Mouse (Mus musculus) CH12.LX (cell line): Measurements from ENCODE around the gene 2310061N02Rik. TPM values are rescaled to one million over a fixed set of nuclear protein-coding genes. Genes with fewer than 3 reads are reported as not detected.

Experiments used
- DNase-seq: peaks from one replicate; pipeline ENCODE4 v3.0.0-alpha.2; 2013; ENCODE audit errors: extremely low read depth
- H3K27ac ChIP-seq: 2 replicates; pipeline ENCODE4 v1.5.1; 2012; ENCODE audit warnings: low read depth, mild to moderate bottlenecking, control low read depth, moderate library complexity; ENCODE audit not compliant: insufficient read depth
- H3K27me3 ChIP-seq: replicated peaks from 2 replicates; pipeline ENCODE3; 2012; ENCODE audit warnings: inconsistent platforms
- H3K36me3 ChIP-seq, 2 experiments: replicated peaks in 1 of 2; 2 replicates each; pipeline versions ENCODE3 to v1.6.1; 2012; ENCODE audit warnings: inconsistent platforms in 1 of 2, low read length in 1 of 2, mild to moderate bottlenecking in 1 of 2, mixed read lengths in 1 of 2, moderate library complexity in 1 of 2; ENCODE audit not compliant: control insufficient read depth in 1 of 2, insufficient read depth in 1 of 2
- H3K4me1 ChIP-seq, 2 experiments: 2 replicates each; pipeline ENCODE4 v1.6.1; 2012; ENCODE audit warnings: inconsistent platforms in 1 of 2, moderate library complexity in 1 of 2; ENCODE audit not compliant: insufficient read depth in 2 of 2, control insufficient read depth in 1 of 2
- H3K4me2 ChIP-seq: 2 replicates; pipeline ENCODE4 v1.6.1; 2012; ENCODE audit warnings: low read depth, mild to moderate bottlenecking, control low read depth; ENCODE audit not compliant: poor library complexity, insufficient read depth, severe bottlenecking
- H3K4me3 ChIP-seq, 3 experiments: fragments of 150-350 bp in 1 of 3; sonication (generic) in 1 of 3; replicated peaks in 1 of 3; 2 replicates each; pipeline versions ENCODE3 to v1.5.1; 2011 to 2012; ENCODE audit warnings: low read depth in 2 of 3, low read length in 2 of 3, mild to moderate bottlenecking in 2 of 3, moderate library complexity in 2 of 3, control low read depth in 1 of 3, improper control_type of control experiment in 1 of 3, inconsistent platforms in 1 of 3, mixed read lengths in 1 of 3; ENCODE audit not compliant: poor library complexity in 1 of 3
- H3K79me2 ChIP-seq: replicated peaks from 2 replicates; pipeline ENCODE4 v1.6.1; 2012; ENCODE audit warnings: mild to moderate bottlenecking, moderate library complexity; ENCODE audit not compliant: control insufficient read depth, poor library complexity, insufficient read depth, severe bottlenecking; ENCODE audit errors: extremely low read depth
- H3K9ac ChIP-seq: 2 replicates; pipeline ENCODE4 v1.6.1; 2012; ENCODE audit warnings: low read depth, mild to moderate bottlenecking, control low read depth, moderate library complexity; ENCODE audit not compliant: insufficient read depth
- H3K9me3 ChIP-seq: replicated peaks from 2 replicates; pipeline ENCODE3; 2012; ENCODE audit warnings: low read length, inconsistent platforms, mixed read lengths
- CHD1 ChIP-seq: IDR thresholded peaks from 2 replicates; pipeline ENCODE4 v1.6.1; 2012; ENCODE audit warnings: low read depth, low read length, improper control_type of control experiment, inconsistent platforms
- CTCF ChIP-seq, 2 experiments: IDR thresholded peaks in 1 of 2; conservative IDR thresholded peaks in 1 of 2; 2 replicates each; pipeline ENCODE4 v1.5.1; 2011 to 2012; ENCODE audit warnings: low read depth in 2 of 2, low read length in 2 of 2, improper control_type of control experiment in 1 of 2, inconsistent platforms in 1 of 2, mild to moderate bottlenecking in 1 of 2, moderate library complexity in 1 of 2
- E2F4 ChIP-seq: IDR thresholded peaks from 2 replicates; pipeline ENCODE4 v1.6.1; 2011; ENCODE audit warnings: low read depth, low read length, improper control_type of control experiment; ENCODE audit not compliant: insufficient replicate concordance
- ELF1 ChIP-seq: IDR thresholded peaks from 2 replicates; pipeline ENCODE4 v1.6.1; 2014; ENCODE audit warnings: low read depth, mild to moderate bottlenecking, inconsistent platforms, low read length, improper control_type of control experiment
- GABPA ChIP-seq: IDR thresholded peaks from 2 replicates; pipeline ENCODE4 v1.6.1; 2012; ENCODE audit warnings: low read depth, low read length, improper control_type of control experiment, inconsistent platforms; ENCODE audit not compliant: insufficient replicate concordance
- HCFC1 ChIP-seq: IDR thresholded peaks from 2 replicates; pipeline ENCODE4 v1.6.1; 2012; ENCODE audit warnings: low read depth, mild to moderate bottlenecking, inconsistent platforms, low read length, improper control_type of control experiment
- IRF4 ChIP-seq: IDR thresholded peaks from 2 replicates; pipeline ENCODE4 v1.6.1; 2014; ENCODE audit warnings: low read depth, mild to moderate bottlenecking, inconsistent platforms, low read length, improper control_type of control experiment
- JUN ChIP-seq: IDR thresholded peaks from 2 replicates; pipeline ENCODE4 v1.6.1; 2011; ENCODE audit warnings: low read depth, mild to moderate bottlenecking, low read length, improper control_type of control experiment, moderate library complexity; ENCODE audit not compliant: insufficient read depth
- MAX ChIP-seq: IDR thresholded peaks from 2 replicates; pipeline ENCODE4 v1.6.1; 2011; ENCODE audit warnings: low read length, improper control_type of control experiment
- MEF2A ChIP-seq: IDR thresholded peaks from 2 replicates; pipeline ENCODE4 v1.6.1; 2014; ENCODE audit warnings: low read depth, mild to moderate bottlenecking, inconsistent platforms, low read length, improper control_type of control experiment, borderline replicate concordance
- MXI1 ChIP-seq: IDR thresholded peaks from 2 replicates; pipeline ENCODE4 v1.6.1; 2011; ENCODE audit warnings: mild to moderate bottlenecking, low read depth, low read length, improper control_type of control experiment
- MYC ChIP-seq: IDR thresholded peaks from 2 replicates; pipeline ENCODE4 v1.6.1; 2011; ENCODE audit warnings: low read depth, mild to moderate bottlenecking, improper control_type of control experiment, low read length
- PAX5 ChIP-seq: IDR thresholded peaks from 2 replicates; pipeline ENCODE4 v1.6.1; 2012; ENCODE audit warnings: low read length, inconsistent platforms, mixed read lengths
- POLR2A ChIP-seq: IDR thresholded peaks from 2 replicates; pipeline ENCODE4 v1.6.1; 2011; ENCODE audit warnings: low read depth, mild to moderate bottlenecking, improper control_type of control experiment, low read length
- RCOR1 ChIP-seq: conservative IDR thresholded peaks from 2 replicates; pipeline ENCODE4 v1.6.1; 2012; ENCODE audit warnings: low read depth, mild to moderate bottlenecking, inconsistent platforms, low read length, improper control_type of control experiment
- TBP ChIP-seq: conservative IDR thresholded peaks from 2 replicates; pipeline ENCODE4 v1.6.1; 2011; ENCODE audit warnings: low read depth, low read length, improper control_type of control experiment
- TCF12 ChIP-seq: IDR thresholded peaks from 2 replicates; pipeline ENCODE4 v1.6.1; 2014; ENCODE audit warnings: low read depth, mild to moderate bottlenecking, inconsistent platforms, low read length, improper control_type of control experiment
- USF1 ChIP-seq: IDR thresholded peaks from 2 replicates; pipeline ENCODE4 v1.6.1; 2014; ENCODE audit warnings: low read depth, mild to moderate bottlenecking, inconsistent platforms, low read length, improper control_type of control experiment
- ZC3H11A ChIP-seq: IDR thresholded peaks from 2 replicates; pipeline ENCODE4 v1.6.1; 2012; ENCODE audit warnings: low read depth, mild to moderate bottlenecking, inconsistent platforms, low read length, improper control_type of control experiment
- ZKSCAN1 ChIP-seq: IDR thresholded peaks from 2 replicates; pipeline ENCODE4 v1.6.1; 2012; ENCODE audit warnings: low read depth, inconsistent platforms, low read length, improper control_type of control experiment, borderline replicate concordance
- ZMIZ1 ChIP-seq: IDR thresholded peaks from 2 replicates; pipeline ENCODE4 v1.6.1; 2012; ENCODE audit warnings: low read depth, mild to moderate bottlenecking, inconsistent platforms, low read length, improper control_type of control experiment
- ZNF384 ChIP-seq: IDR thresholded peaks from 2 replicates; pipeline ENCODE4 v1.6.1; 2012; ENCODE audit warnings: low read depth, low read length, improper control_type of control experiment, inconsistent platforms
- dilution Hi-C: fragments of 300-500 bp; cut with MboI; formaldehyde crosslinking; loops from 2 replicates; pipeline ENCODE4 v1.14.3; 2020; ENCODE audit warnings: low sequenced_read_pairs; ENCODE audit not compliant: extremely low pct_unique_long_range_greater_than_20kb, extremely low pct_ligation_motif_present
- in situ Hi-C: fragments of 300-500 bp; cut with MboI; formaldehyde crosslinking; loops from 3 replicates; pipeline ENCODE4 v1.14.3; 2019; ENCODE audit warnings: low sequenced_read_pairs, low pct_ligation_motif_present, low pct_unique_long_range_greater_than_20kb, mixed read lengths
- polyA plus RNA-seq: library from polyadenylated mRNA; unstranded; fragments of >175 nt; gene quantifications from 2 replicates; pipeline ENCODE4 v1.2.1, GENCODE M21; 2012; ENCODE audit warnings: low read depth; ENCODE audit not compliant: insufficient read length
- total RNA-seq, 2 experiments: library from RNA; depleted of rRNA; stranded (reverse); fragments of 300-350 nt in 1 of 2; fragments of >200 nt in 1 of 2; gene quantifications; 2 replicates each; pipeline ENCODE4 v1.2.3; 2012 to 2014

Gene 2310061N02Rik
- total and polyA plus RNA-seq, 3 experiments, result not detected

- Histone ChIP-seq H3K4me3 (no peak overlapping the region), H3K9ac (no peak overlapping the region), H3K9me3 (peaks cover 52% of the 10 kb centered on the region), H3K4me2 (no peak overlapping the region), H3K27ac (no peak overlapping the region), H3K27me3 (no peaks in the 10 kb centered on the region), H3K4me1 (no peaks in the 10 kb centered on the region), H3K79me2 (no peaks in the 10 kb centered on the region), H3K36me3 (no peaks in the 10 kb centered on the region)
- dilution Hi-C loops (no loop called here), in situ Hi-C loops (no loop called here)
- TF ChIP-seq HCFC1, result no peak
- TF ChIP-seq ZKSCAN1, result no peak
- no peak for TF ChIP-seq MAX
- no peak for TF ChIP-seq ZMIZ1
- TF ChIP-seq MEF2A, result no peak
- TF ChIP-seq TBP, result no peak
- no peak for TF ChIP-seq MYC
- no peak for TF ChIP-seq PAX5
- no peak for TF ChIP-seq ZC3H11A
- DNase-seq, result no peak
Measured at GRCm38 (mm10) chr16:88720031-88720430, 12.3 kb upstream of the 2310061N02Rik start.

GRCm38 (mm10) chr16:88716549-88716948 lies 8.8 kb upstream of the 2310061N02Rik start:
- Histone ChIP-seq H3K79me2 (no peaks in the 10 kb centered on the region), H3K27me3 (no peaks in the 10 kb centered on the region), H3K4me2 (no peak overlapping the region), H3K27ac (no peak overlapping the region), H3K4me3 (no peak overlapping the region), H3K36me3 (no peaks in the 10 kb centered on the region), H3K9ac (no peak overlapping the region), H3K4me1 (no peaks in the 10 kb centered on the region), H3K9me3 (peaks cover 51% of the 10 kb centered on the region)
- dilution Hi-C loops, result no loop called here
- TF ChIP-seq JUN (no peak), CHD1 (no peak), CTCF (conservative IDR thresholded peaks at IDR 0.05 in 1 of 2, IDR thresholded peaks at IDR 0.05 in 1 of 2; ENCODE audit: low read depth in 2 of 2, low read length in 2 of 2) (no peak), RCOR1 (no peak), USF1 (no peak), IRF4 (no peak), TCF12 (no peak), MYC (no peak), ZKSCAN1 (no peak), MXI1 (no peak), MAX (no peak), POLR2A (no peak), GABPA (no peak), E2F4 (no peak), TBP (no peak), ZNF384 (no peak), ELF1 (no peak)
- in situ Hi-C loops, result no loop called here
- no peak for DNase-seq
